In genomic region chr9:118101802-118102201, GRCm38 (mm10) we compare ENCODE assay signal across 26 mouse cellular contexts. TPM values are rescaled to one million over a fixed set of nuclear protein-coding genes. Genes with fewer than 3 reads are reported as not detected.
A peak's percentile ranks its signal among the peaks of the same experiment; 100 is the strongest.
DNase-seq lines count a peak whose midpoint lies in the region; ATAC-seq and TF ChIP-seq lines count a peak whose summit lies in the region.
"Had no signal": no experiment of that assay in that cellular context is flagged by ENCODE, and none has a peak within 500 bp of the region (broad histone marks: within the 10 kb centered on the region; RNA-seq: fewer than 3 reads in every experiment).

No protein-coding gene starts in this region.

- dilution Hi-C loops in CH12.LX (cut with MboI; ENCODE audit: extremely low pct_ligation_motif_present, extremely low pct_unique_long_range_greater_than_20kb, low sequenced_read_pairs), result no loop called here

- H3K4me1 ChIP-seq in CH12.LX (ENCODE audit: control insufficient read depth in 1 of 2, insufficient read depth in 2 of 2), result peaks cover 3 to 11% of the 10 kb centered on the region in 2 experiments; a peak in 3 of 4 replicates
- no peaks in the 10 kb centered on the region for H3K4me1 ChIP-seq in lung, adult 2 months (ENCODE audit: control insufficient read depth, insufficient read depth, low read length)
- H3K4me1 ChIP-seq: intestine, embryonic 15.5 days; liver, embryonic 15.5 days had no signal

- no peak overlapping the region for H3K4me2 ChIP-seq in CH12.LX (ENCODE audit: insufficient read depth, low read depth, poor library complexity, severe bottlenecking)
- H3K4me2 ChIP-seq: embryonic facial prominence, embryonic 12.5 days; heart, embryonic 15.5 days; hindbrain, embryonic 14.5 days; intestine, embryonic 15.5 days; limb, embryonic 13.5 days; liver, embryonic 15.5 days; midbrain, embryonic 11.5 days had no signal

- no peak for TF ChIP-seq CTCF in CH12.LX (conservative IDR thresholded peaks at IDR 0.05 in 1 of 2, IDR thresholded peaks at IDR 0.05 in 1 of 2; ENCODE audit: low read depth in 2 of 2, low read length in 2 of 2)
- no peak for TF ChIP-seq CTCF in gastrocnemius, adult 2 months (IDR thresholded peaks at IDR 0.05)
- TF ChIP-seq CTCF in lung, adult 2 months (IDR thresholded peaks at IDR 0.05; ENCODE audit: insufficient read depth, low read length), result no peak

- TF ChIP-seq POLR2A in CH12.LX (IDR thresholded peaks at IDR 0.05; ENCODE audit: low read depth, low read length), result no peak
- TF ChIP-seq POLR2A in lung, adult 2 months (IDR thresholded peaks at IDR 0.05; ENCODE audit: borderline replicate concordance, extremely low read depth, low read depth, low read length), result no peak

- peaks cover 5% of the 10 kb centered on the region for H3K9me3 ChIP-seq in CH12.LX (replicated peaks; ENCODE audit: low read length)
- H3K9me3 ChIP-seq: embryonic facial prominence, embryonic 12.5 days; heart, embryonic 15.5 days; intestine, embryonic 15.5 days; limb, embryonic 13.5 days; liver, embryonic 15.5 days had no signal

- no peak overlapping the region for H3K27ac ChIP-seq in CH12.LX (ENCODE audit: insufficient read depth, low read depth)
- H3K27ac ChIP-seq in gastrocnemius, adult 2 months, result no peak overlapping the region
- H3K27ac ChIP-seq: embryonic facial prominence, embryonic 12.5 days; heart, embryonic 15.5 days; hindbrain, embryonic 14.5 days; intestine, embryonic 15.5 days; limb, embryonic 13.5 days; liver, embryonic 15.5 days; macrophage had no signal

- no peak overlapping the region for H3K4me3 ChIP-seq in CH12.LX (replicated peaks in 1 of 3; ENCODE audit: low read depth in 2 of 3, low read length in 2 of 3, poor library complexity in 1 of 3)
- no peak overlapping the region for H3K4me3 ChIP-seq in gastrocnemius, adult 2 months
- H3K4me3 ChIP-seq in lung, adult 2 months (replicated peaks; ENCODE audit: extremely low read depth, low read depth, low read length), result no peak overlapping the region
- H3K4me3 ChIP-seq: embryonic facial prominence, embryonic 12.5 days; heart, embryonic 15.5 days; intestine, embryonic 15.5 days; limb, embryonic 13.5 days; liver, embryonic 15.5 days had no signal

- H3K9ac ChIP-seq in CH12.LX (ENCODE audit: insufficient read depth, low read depth), result no peak overlapping the region
- H3K9ac ChIP-seq: embryonic facial prominence, embryonic 12.5 days; forebrain, postnatal 0 days; heart, embryonic 15.5 days; hindbrain, embryonic 14.5 days; intestine, embryonic 15.5 days; limb, embryonic 13.5 days; liver, embryonic 15.5 days had no signal

- H3K36me3 ChIP-seq in CH12.LX (replicated peaks in 1 of 2; ENCODE audit: control insufficient read depth in 1 of 2, insufficient read depth in 1 of 2, low read length in 1 of 2), result peaks cover 3 to 4% of the 10 kb centered on the region in 2 experiments
- H3K36me3 ChIP-seq: embryonic facial prominence, embryonic 12.5 days; heart, embryonic 15.5 days; intestine, embryonic 15.5 days; limb, embryonic 13.5 days; liver, embryonic 15.5 days had no signal

- peak; percentile 21 for DNase-seq in adrenal gland, postnatal 14 days
- no peak for DNase-seq in adrenal gland, postnatal 36 days
- DNase-seq in CH12.LX (ENCODE audit: extremely low read depth) (peak; percentile 71), ZHBTc4 (ENCODE audit: low read depth, low spot score) (peak; percentile 38)
- no peak for DNase-seq in gastrocnemius, adult 2 months
- no peak for DNase-seq in cerebellum, postnatal 10 days
- no peak for DNase-seq in lung, adult 2 months
- DNase-seq: cerebellum, adult 11-12 months; cerebellum, postnatal 14 days; forebrain, postnatal 0 days; gastrocnemius, postnatal 36 days; heart, postnatal 4 days; kidney, adult 8-10 months; kidney, postnatal 10 days; spleen, adult 18-20 months; thymus, postnatal 36 days had no signal

- 0 out of 2 replicates have a peak, but pooled peaks have one; percentile 35 for ATAC-seq in megakaryocyte-erythroid progenitor cell, adult 5-6 weeks (replicated peaks; ENCODE audit: low FRiP score, low TSS enrichment, poor library complexity, severe bottlenecking)
- ATAC-seq: forebrain, postnatal 0 days; intestine, embryonic 15.5 days; lung, postnatal 0 days had no signal

- in situ Hi-C loops in CH12.LX (cut with MboI; ENCODE audit: low pct_ligation_motif_present, low pct_unique_long_range_greater_than_20kb, low sequenced_read_pairs), result loop anchor here (10.0 kb wide), 1 partner anchor 53 kb away; the partner anchor contains the start of gene Cmc1

- no peaks in the 10 kb centered on the region for H3K27me3 ChIP-seq in CH12.LX (replicated peaks)
- H3K27me3 ChIP-seq: embryonic facial prominence, embryonic 12.5 days; heart, embryonic 15.5 days; intestine, embryonic 15.5 days; limb, embryonic 13.5 days; liver, embryonic 15.5 days had no signal

- intact Hi-C loops in gastrocnemius, adult 2 months (cut with DNase I), result no loop called here

- H3K79me2 ChIP-seq in CH12.LX (replicated peaks; ENCODE audit: control insufficient read depth, extremely low read depth, insufficient read depth, poor library complexity, severe bottlenecking), result no peaks in the 10 kb centered on the region

- WGBS in lung, adult 2 months, result 80% methylated on average over 2 of the region's 2 CpGs

- TF ChIP-seq EP300 in CH12.LX (IDR thresholded peaks at IDR 0.05; ENCODE audit: low read length), result no peak

- no peak for TF ChIP-seq RAD21 in CH12.LX (IDR thresholded peaks at IDR 0.05; ENCODE audit: low read depth, low read length)

TF ChIP-seq in CH12.LX, 34 proteins besides CTCF, POLR2A, EP300 and RAD21:
- TF ChIP-seq MAZ (IDR thresholded peaks at IDR 0.05; ENCODE audit: low read depth, low read length) (no peak), PAX5 (IDR thresholded peaks at IDR 0.05; ENCODE audit: low read length) (no peak), UBTF (IDR thresholded peaks at IDR 0.05; ENCODE audit: low read depth, low read length) (no peak), KAT2A (IDR thresholded peaks at IDR 0.05; ENCODE audit: insufficient replicate concordance, low read length) (no peak), MEF2A (IDR thresholded peaks at IDR 0.05; ENCODE audit: borderline replicate concordance, low read depth, low read length) (no peak), ZMIZ1 (IDR thresholded peaks at IDR 0.05; ENCODE audit: low read depth, low read length) (no peak), CHD2 (IDR thresholded peaks at IDR 0.05; ENCODE audit: low read length) (peak; percentile 96), POLR2AphosphoS2 (IDR thresholded peaks at IDR 0.05; ENCODE audit: low read depth, low read length) (no peak), USF1 (IDR thresholded peaks at IDR 0.05; ENCODE audit: low read depth, low read length) (no peak), HCFC1 (IDR thresholded peaks at IDR 0.05; ENCODE audit: low read depth, low read length) (peak; percentile 28), MAFK (IDR thresholded peaks at IDR 0.05; ENCODE audit: insufficient replicate concordance, low read length) (peak; percentile 91; the same call in 1 of the 2 replicates), SIN3A (IDR thresholded peaks at IDR 0.05; ENCODE audit: low read length) (no peak), GABPA (IDR thresholded peaks at IDR 0.05; ENCODE audit: insufficient replicate concordance, low read depth, low read length) (no peak), BHLHE40 (IDR thresholded peaks at IDR 0.05; ENCODE audit: low read depth, low read length) (no peak), JUND (conservative IDR thresholded peaks at IDR 0.05; ENCODE audit: low read depth, low read length) (no peak), MXI1 (IDR thresholded peaks at IDR 0.05; ENCODE audit: low read depth, low read length) (no peak), CHD1 (IDR thresholded peaks at IDR 0.05; ENCODE audit: low read depth, low read length) (no peak), ZC3H11A (IDR thresholded peaks at IDR 0.05; ENCODE audit: low read depth, low read length) (no peak), ETS1 (conservative IDR thresholded peaks at IDR 0.05; ENCODE audit: low read depth, low read length) (no peak), IRF4 (IDR thresholded peaks at IDR 0.05; ENCODE audit: low read depth, low read length) (peak; percentile 21; the same call in 1 of the 2 replicates), MAX (IDR thresholded peaks at IDR 0.05; ENCODE audit: low read length) (no peak)

RNA-seq across cellular contexts. Expression of gene Cmc1, which starts 48.2 kb away (rescaled TPM):
- 45.6 and 47.3 TPM in 2 replicates for total RNA-seq in adrenal gland, postnatal 14 days (2021)
- 10 to 100 TPM; 27.6 to 44.2 TPM for total RNA-seq in adrenal gland, postnatal 36 days (2021)
- 21.6 and 24.7 TPM in 2 replicates for total RNA-seq in CH12.LX (2012; rRNA removed)
- total RNA-seq in CH12.LX (2014; rRNA removed), result 16.1 and 17.1 TPM in 2 replicates
- polyA plus RNA-seq in CH12.LX (2012; ENCODE audit: insufficient read length, low read depth), result 18.0 and 18.2 TPM in 2 replicates
- 52.2 and 70.7 TPM in 2 replicates for total RNA-seq in megakaryocyte-erythroid progenitor cell, adult 5-6 weeks (2014; fragmentation: Nextera tagmentation)
- total RNA-seq in megakaryocyte-erythroid progenitor cell, adult 5-6 weeks (2017), result 84.5 and 129 TPM in 2 replicates
- 10 to 100 TPM; 20.0 to 25.0 TPM for total RNA-seq in gastrocnemius, adult 2 months (2021)
- polyA plus RNA-seq in lung, adult 2 months (2012; rRNA removed), result 1.6 and 1.9 TPM in 2 replicates

Comparison
In these comparisons a context has a peak if more than half of its experiments do, and no peak if none do; other contexts are left out.
1. DNase-seq: peak in adrenal gland, postnatal 14 days (single experiment), CH12.LX (single experiment) and ZHBTc4 (single experiment); none in adrenal gland, postnatal 36 days (0 of 2), gastrocnemius, adult 2 months (single experiment), cerebellum, postnatal 10 days (0 of 2) and lung, adult 2 months (single experiment).